Mouse (Mus musculus) liver, postnatal 0 days (tissue): ENCODE results near the gene Gm20388. TPM values are rescaled to one million over a fixed set of nuclear protein-coding genes. Genes with fewer than 3 reads are reported as not detected.
A peak's percentile ranks its signal among the peaks of the same experiment; 100 is the strongest.

Experiments
- ATAC-seq: fragments of 200-750 bp; cut with Nextera tagmentation; 2 replicates; pipeline ENCODE4 v1.8.0; 2017; ENCODE audit warnings: mild to moderate bottlenecking, moderate library complexity
- DNase-seq: peaks from one replicate; pipeline ENCODE4 v3.0.0-alpha.2; 2016
- H3K27ac ChIP-seq: fragments of 300-500 bp; sonication (generic); 2 replicates; pipeline ENCODE4 v1.5.1; 2014; ENCODE audit warnings: antibody characterized with exemption, moderate library complexity, mild to moderate bottlenecking, low read depth
- H3K27me3 ChIP-seq: fragments of 300-500 bp; sonication (generic); 2 replicates; pipeline ENCODE4 v1.6.1; 2014; ENCODE audit warnings: low read length, control low read depth, mixed read lengths; ENCODE audit not compliant: insufficient read depth
- H3K36me3 ChIP-seq: fragments of 300-500 bp; sonication (generic); replicated peaks from 2 replicates; pipeline ENCODE4 v1.6.1; 2014; ENCODE audit warnings: mild to moderate bottlenecking, control low read depth, low read length, moderate library complexity, mixed read lengths; ENCODE audit not compliant: insufficient read depth
- H3K4me1 ChIP-seq: fragments of 300-500 bp; sonication (generic); 2 replicates; pipeline ENCODE4 v1.6.1; 2014; ENCODE audit warnings: antibody characterized with exemption, mild to moderate bottlenecking, control low read depth; ENCODE audit not compliant: insufficient read depth
- H3K4me2 ChIP-seq: fragments of 300-500 bp; sonication (generic); 2 replicates; pipeline ENCODE4 v1.6.1; 2014; ENCODE audit warnings: low read depth, mild to moderate bottlenecking, low read length, moderate library complexity, mixed read lengths
- H3K4me3 ChIP-seq: fragments of 300-500 bp; sonication (generic); 2 replicates; pipeline ENCODE4 v1.5.1; 2014; ENCODE audit warnings: low read depth, low read length
- H3K9ac ChIP-seq: fragments of 300-500 bp; sonication (generic); replicated peaks from 2 replicates; pipeline ENCODE4 v1.6.1; 2014; ENCODE audit warnings: mild to moderate bottlenecking, moderate library complexity
- H3K9me3 ChIP-seq: fragments of 300-500 bp; sonication (generic); 2 replicates; pipeline ENCODE4 v1.6.1; 2016; ENCODE audit warnings: mild to moderate bottlenecking, control low read depth, low read length, mixed read lengths
- CTCF ChIP-seq: sonication (generic); IDR thresholded peaks from 2 replicates; pipeline ENCODE4 v1.5.1; 2016; ENCODE audit warnings: antibody characterized with exemption, low read depth
- EP300 ChIP-seq: IDR thresholded peaks from 2 replicates; pipeline ENCODE4 v1.6.1; 2016; ENCODE audit warnings: antibody characterized with exemption, low read depth, mild to moderate bottlenecking
- WGBS: fragments of 180-500 bp; shearing (Covaris S2); extraction: QIAGEN DNeasy Blood & Tissue Kit; methylation state at CpG from one replicate; pipeline ENCODE4 v1.1.7; 2014; ENCODE audit not compliant: insufficient replicate concordance; 5-methylcytosine and 5-hydroxymethylcytosine counted together
- polyA plus RNA-seq: library from polyadenylated mRNA; unstranded; fragments of >200 nt; fragmentation: Nextera tagmentation; extraction: Ambion mirVana; gene quantifications from 2 replicates; pipeline ENCODE4 v1.2.1, GENCODE M21; 2015

Gm20388 gene
- polyA plus RNA-seq, 1 experiment from 2014 or later: not detected

DNA sequence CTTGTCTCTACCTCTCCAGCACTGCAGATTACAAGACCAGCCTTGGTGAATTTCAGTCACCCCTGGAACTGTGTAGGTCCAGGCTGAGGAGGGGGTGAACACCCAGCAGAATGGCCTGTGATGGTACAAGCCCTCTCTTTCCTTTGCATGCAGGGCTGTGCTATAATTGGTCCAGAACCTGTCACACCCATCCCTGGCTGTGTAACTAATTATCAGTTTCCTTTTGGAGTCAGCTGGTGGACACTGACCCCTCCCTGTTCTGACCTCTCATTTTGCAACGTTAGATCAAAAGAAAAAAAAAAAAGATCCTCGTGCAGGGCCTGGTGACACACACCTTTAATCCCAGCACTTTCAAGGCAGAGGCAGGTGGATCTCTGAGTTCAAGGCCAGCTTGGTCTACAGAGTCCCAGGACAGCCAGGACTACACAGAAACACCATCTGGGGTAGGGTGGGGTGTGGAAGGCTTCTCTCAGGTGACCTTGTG lies 2032.5 kb downstream of the Gm20388 start:
- Histone ChIP-seq H3K27ac (peak overlapping the region; percentile 75), H3K27me3 (no peaks in the 10 kb centered on the region), H3K4me2 (peak overlapping the region; percentile 63; the same call in 1 of the 2 replicates), H3K9me3 (no peaks in the 10 kb centered on the region), H3K4me3 (no peak overlapping the region), H3K4me1 (peaks cover 15% of the 10 kb centered on the region), H3K36me3 (no peaks in the 10 kb centered on the region), H3K9ac (no peak overlapping the region)
- TF ChIP-seq CTCF: no peak
- peak; percentile 36; the same call in 1 of the 2 replicates for TF ChIP-seq EP300
- DNase-seq (no peak), ATAC-seq (peak; percentile 46)
- 17% methylated on average over 2 of the region's 2 CpGs for WGBS

DNA sequence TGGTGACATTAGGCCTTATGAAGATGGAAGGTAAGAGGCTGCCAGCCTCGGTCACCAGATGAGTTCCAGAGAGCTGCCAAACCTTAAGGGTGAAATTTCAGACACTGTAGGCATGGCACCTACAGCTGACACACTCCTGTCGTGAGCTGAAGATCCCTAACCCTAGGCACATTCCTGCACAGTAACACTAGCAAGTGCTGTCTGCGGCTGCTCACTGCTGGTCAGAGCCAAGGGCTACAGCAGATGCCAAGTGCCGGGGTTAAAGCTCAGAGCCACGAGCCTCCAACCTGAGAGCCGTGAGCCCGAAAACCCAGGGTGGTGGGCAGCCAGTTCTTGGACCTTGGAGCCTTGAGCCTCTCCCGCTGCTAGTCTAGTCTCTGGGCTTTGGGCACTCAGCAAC lies 2033.1 kb downstream of the Gm20388 start:
- WGBS: 66% methylated on average over 8 of the region's 8 CpGs
- DNase-seq (no peak), ATAC-seq (no peak)
- Histone ChIP-seq H3K4me2 (peak overlapping the region; percentile 63), H3K4me3 (peak overlapping the region; percentile 26), H3K36me3 (no peaks in the 10 kb centered on the region), H3K9me3 (no peaks in the 10 kb centered on the region), H3K9ac (peak overlapping the region; percentile 51), H3K27ac (peak overlapping the region; percentile 75), H3K27me3 (no peaks in the 10 kb centered on the region), H3K4me1 (peaks cover 21% of the 10 kb centered on the region)
- no peak for TF ChIP-seq CTCF
- no peak for TF ChIP-seq EP300

DNA sequence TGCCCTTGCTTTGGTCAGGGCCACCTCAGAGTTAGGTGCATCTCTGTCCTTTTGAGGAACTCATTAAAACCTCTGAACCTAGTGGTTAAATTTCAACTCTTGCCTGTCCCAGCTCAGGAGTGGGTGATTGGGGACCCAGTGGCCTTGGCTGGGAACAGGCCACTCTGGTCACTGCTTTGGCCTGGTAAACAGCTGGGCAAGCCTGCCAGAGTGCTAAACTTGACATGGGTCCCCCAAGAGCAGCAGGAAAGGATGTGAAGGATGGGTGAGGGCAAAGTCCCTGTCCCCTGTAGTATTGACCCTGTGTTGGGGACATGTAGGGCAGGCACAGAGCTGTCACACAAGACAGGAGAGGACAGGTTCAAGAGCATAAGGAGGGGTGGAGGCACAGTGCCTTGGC lies 2034.2 kb downstream of the Gm20388 start, which contains the start of gene Car5a:
Gene Car5a (minus strand): TSS at position 74 of the 400 bp plus-strand sequence.
- DNase-seq (peak; percentile 44), ATAC-seq (peak; percentile 41)
- peaks cover 30% of the 10 kb centered on the region for H3K4me1 ChIP-seq
- H3K4me3 ChIP-seq: peak within 1 kb of the TSS; percentile 26
- no peaks in the 10 kb centered on the region for H3K36me3 ChIP-seq
- H3K9ac ChIP-seq: peak within 1 kb of the TSS; percentile 51
- H3K4me2 ChIP-seq: peak within 1 kb of the TSS; percentile 63
- TF ChIP-seq EP300 (no peak), CTCF (no peak)
- no peaks in the 10 kb centered on the region for H3K9me3 ChIP-seq
- peak within 1 kb of the TSS; percentile 75 for H3K27ac ChIP-seq
- H3K27me3 ChIP-seq: no peaks in the 10 kb centered on the region

DNA sequence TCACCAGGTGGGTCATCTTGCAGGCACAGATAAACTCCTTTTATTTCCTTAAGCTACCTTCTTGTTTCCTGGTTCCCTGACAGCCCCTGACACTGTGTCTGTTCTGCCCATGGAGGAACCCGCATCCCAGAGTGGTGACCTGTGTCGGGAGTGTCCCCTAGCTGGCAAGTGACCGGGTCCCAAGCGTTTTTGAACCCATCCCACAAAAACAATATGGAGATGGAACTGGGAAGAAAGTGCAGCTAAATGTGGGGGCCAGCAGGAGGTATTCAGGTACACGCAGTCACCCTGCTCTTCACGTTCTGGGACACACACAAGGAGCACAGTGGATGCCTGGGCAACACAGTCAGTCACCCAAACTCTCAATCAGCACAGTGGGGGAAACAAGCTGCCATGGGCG lies 2035.7 kb downstream of the Gm20388 start:
- no peak overlapping the region for H3K4me2 ChIP-seq

DNA sequence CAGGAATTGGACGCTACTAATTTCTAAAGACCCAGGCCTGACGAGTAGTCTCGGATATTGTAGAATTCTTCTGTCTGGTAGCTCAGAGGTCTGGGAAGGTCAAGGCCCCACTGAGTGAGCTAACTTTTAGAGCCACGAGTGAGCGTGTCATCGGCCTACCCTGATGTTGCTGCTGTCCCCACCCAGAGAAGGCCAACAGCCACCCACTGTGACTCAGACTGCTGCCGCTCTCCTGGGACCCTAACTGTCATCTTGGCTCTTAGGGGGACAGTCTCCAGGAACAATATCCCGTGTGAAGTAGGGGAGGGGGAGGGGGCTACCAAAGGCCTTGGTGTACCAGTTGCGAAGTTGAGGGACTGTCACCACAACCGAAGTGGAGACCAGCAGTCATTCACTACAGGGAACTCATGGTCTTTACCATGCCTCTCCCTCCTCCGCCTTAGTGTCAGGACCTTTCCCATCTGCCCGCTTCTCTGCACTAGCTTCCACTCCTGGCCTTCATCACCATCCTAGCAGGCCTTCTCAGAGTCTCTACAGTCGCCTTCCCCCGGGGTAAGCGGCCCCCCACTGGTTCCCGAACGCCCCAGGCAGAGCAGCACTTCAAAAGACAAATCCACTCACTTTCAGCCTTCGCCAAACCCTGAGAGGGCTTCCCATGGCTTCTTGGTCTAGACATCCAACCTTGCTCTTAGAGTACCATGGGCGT lies 2036.6 kb downstream of the Gm20388 start:
- peak overlapping the region; percentile 57 for H3K4me3 ChIP-seq
- H3K27me3 ChIP-seq: no peaks in the 10 kb centered on the region
- H3K9me3 ChIP-seq: no peaks in the 10 kb centered on the region
- H3K9ac ChIP-seq: peak overlapping the region; percentile 73
- peak overlapping the region; percentile 83 for H3K4me2 ChIP-seq
- H3K4me1 ChIP-seq: peaks cover 35% of the 10 kb centered on the region
- no peak for ATAC-seq
- H3K36me3 ChIP-seq: no peaks in the 10 kb centered on the region
- no peak for DNase-seq
- 34% methylated on average over 18 of the region's 19 CpGs for WGBS
- TF ChIP-seq CTCF: no peak
- no peak for TF ChIP-seq EP300
- peak overlapping the region; percentile 88 for H3K27ac ChIP-seq

More for the DNA sequence above, 2035.7 kb downstream of the Gm20388 start:
- ATAC-seq (no peak), DNase-seq (no peak)
- Histone ChIP-seq H3K27me3 (no peaks in the 10 kb centered on the region), H3K36me3 (no peaks in the 10 kb centered on the region), H3K4me1 (peaks cover 30% of the 10 kb centered on the region), H3K9me3 (no peaks in the 10 kb centered on the region), H3K4me3 (no peak overlapping the region), H3K9ac (no peak overlapping the region), H3K27ac (no peak overlapping the region)
- TF ChIP-seq EP300: no peak
- no peak for TF ChIP-seq CTCF
- WGBS: 84% methylated on average over 7 of the region's 7 CpGs

DNA sequence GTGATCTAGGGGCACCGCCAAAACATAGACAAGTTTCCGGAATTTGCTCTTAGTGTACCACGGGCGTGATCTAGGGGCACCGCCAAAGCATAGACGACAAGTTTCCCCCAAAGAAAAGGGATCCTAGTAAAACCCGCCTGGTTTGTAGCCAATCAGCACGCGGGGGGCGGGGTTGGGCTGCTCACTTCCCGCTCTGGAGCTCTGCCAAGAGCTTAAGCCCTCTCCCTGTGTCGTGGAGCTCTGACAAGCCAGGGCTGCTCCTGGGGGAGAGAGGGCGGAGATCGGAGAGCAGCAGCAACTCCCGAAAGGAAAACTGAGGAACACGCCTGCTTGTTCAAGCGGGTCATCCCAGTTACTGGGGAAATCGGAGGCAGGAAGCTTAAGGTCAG lies 2037.1 kb downstream of the Gm20388 start:
- Histone ChIP-seq H3K36me3 (no peaks in the 10 kb centered on the region), H3K9ac (peak overlapping the region; percentile 73), H3K4me3 (peak overlapping the region; percentile 57), H3K9me3 (no peaks in the 10 kb centered on the region), H3K4me1 (peaks cover 41% of the 10 kb centered on the region), H3K27ac (peak overlapping the region; percentile 88), H3K27me3 (no peaks in the 10 kb centered on the region), H3K4me2 (peak overlapping the region; percentile 83)
- DNase-seq: peak; percentile 95
- under 1% methylated on average over 18 of the region's 18 CpGs for WGBS
- ATAC-seq: peak; percentile 14
- no peak for TF ChIP-seq EP300
- TF ChIP-seq CTCF: no peak
